Mouse (Mus musculus): ENCODE results near the gene Sav1. TPM values are rescaled to one million over a fixed set of nuclear protein-coding genes. Genes with fewer than 3 reads are reported as not detected.

Gene Sav1
- polyA plus RNA-seq, 1 experiment from 2014 or later, result 3.6 TPM

DNA sequence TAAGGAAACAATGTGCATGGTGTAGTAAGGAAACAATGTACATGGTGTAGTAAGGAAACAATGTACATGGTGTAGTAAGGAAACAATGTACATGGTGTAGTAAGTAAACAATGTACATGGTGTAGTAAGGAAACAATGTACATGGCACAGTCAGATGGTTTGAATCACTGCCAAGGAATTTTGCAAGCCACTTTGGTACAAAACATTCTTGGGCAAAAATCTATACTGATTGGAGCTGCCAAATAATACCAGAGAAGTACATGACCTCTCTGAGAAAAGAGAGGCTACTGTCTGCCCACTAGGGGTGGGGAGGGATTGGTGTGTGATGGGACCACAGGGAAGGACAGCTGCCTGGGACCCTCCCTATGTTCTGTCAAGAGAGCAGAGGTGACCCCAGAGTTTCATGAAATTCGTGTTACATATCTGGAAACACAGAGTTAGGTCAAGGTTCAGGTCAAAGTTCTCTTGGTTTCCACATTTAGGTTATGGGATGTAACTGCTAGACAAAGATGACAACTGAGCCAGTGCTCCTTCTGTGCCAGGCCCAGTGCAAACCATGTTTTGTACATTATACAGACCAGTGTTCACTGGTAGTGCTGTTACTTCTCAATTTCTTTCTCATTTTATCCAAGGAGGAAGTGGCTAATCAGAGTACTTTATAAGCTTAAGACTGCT is 45.0 kb downstream of the Sav1 start:
- Histone ChIP-seq H3K27ac (replicated peaks; ENCODE audit: low read depth, low read length) (no peak overlapping the region), H3K4me2 (ENCODE audit: low read length) (no peak overlapping the region), H3K9me3 (ENCODE audit: control insufficient read depth, low read length) (no peaks in the 10 kb centered on the region), H3K4me3 (replicated peaks; ENCODE audit: low read depth, low read length) (no peak overlapping the region), H3K9ac (replicated peaks; ENCODE audit: low read length) (no peak overlapping the region), H3K27me3 (ENCODE audit: control insufficient read depth, insufficient read depth, low read length) (no peaks in the 10 kb centered on the region), H3K36me3 (ENCODE audit: control insufficient read depth, insufficient read depth, low read length) (peaks cover 46% of the 10 kb centered on the region), H3K4me1 (ENCODE audit: control insufficient read depth, insufficient read depth, low read length) (no peaks in the 10 kb centered on the region)
- DNase-seq (no peak), ATAC-seq (ENCODE audit: low FRiP score, low TSS enrichment) (no peak)
- 66% methylated on average over 1 of the region's 1 CpGs for WGBS

- Histone ChIP-seq H3K27me3 (ENCODE audit: control insufficient read depth, insufficient read depth, low read length) (no peaks in the 10 kb centered on the region), H3K9ac (replicated peaks; ENCODE audit: low read length) (no peak overlapping the region), H3K36me3 (ENCODE audit: control insufficient read depth, insufficient read depth, low read length) (peaks cover 57% of the 10 kb centered on the region), H3K4me1 (ENCODE audit: control insufficient read depth, insufficient read depth, low read length) (no peaks in the 10 kb centered on the region), H3K9me3 (ENCODE audit: control insufficient read depth, low read length) (no peaks in the 10 kb centered on the region), H3K27ac (replicated peaks; ENCODE audit: low read depth, low read length) (no peak overlapping the region), H3K4me2 (ENCODE audit: low read length) (no peak overlapping the region), H3K4me3 (replicated peaks; ENCODE audit: low read depth, low read length) (no peak overlapping the region)
- no peak for DNase-seq
- WGBS, result 74% methylated on average over 2 of the region's 2 CpGs
- ATAC-seq (ENCODE audit: low FRiP score, low TSS enrichment), result no peak
Measured at GRCm38 (mm10) chr12:69939291-69939690, 47.5 kb downstream of the Sav1 start.

DNA sequence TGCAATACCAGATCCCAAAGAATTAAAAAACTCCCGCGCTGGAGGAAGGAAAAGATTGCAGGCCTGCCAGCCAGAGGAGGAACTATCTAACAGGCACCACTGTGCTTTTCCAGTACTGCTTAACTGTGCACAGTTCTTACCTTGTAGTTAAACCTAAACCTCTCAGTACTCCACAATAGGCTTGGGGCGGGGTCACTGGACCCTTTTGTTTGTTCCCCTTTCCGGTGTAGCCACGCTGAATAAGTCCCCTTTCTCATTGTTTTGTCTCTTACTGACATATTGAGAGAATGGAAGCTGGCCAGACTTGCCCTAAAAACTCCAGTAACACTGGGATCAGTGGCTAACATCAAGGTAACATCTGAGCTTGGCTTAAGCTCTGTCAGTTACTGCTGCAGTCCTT is 49.1 kb downstream of the Sav1 start:
- Histone ChIP-seq H3K9me3 (ENCODE audit: control insufficient read depth, low read length) (no peaks in the 10 kb centered on the region), H3K4me1 (ENCODE audit: control insufficient read depth, insufficient read depth, low read length) (no peaks in the 10 kb centered on the region), H3K9ac (replicated peaks; ENCODE audit: low read length) (no peak overlapping the region), H3K4me2 (ENCODE audit: low read length) (no peak overlapping the region), H3K27me3 (ENCODE audit: control insufficient read depth, insufficient read depth, low read length) (no peaks in the 10 kb centered on the region), H3K4me3 (replicated peaks; ENCODE audit: low read depth, low read length) (no peak overlapping the region), H3K36me3 (ENCODE audit: control insufficient read depth, insufficient read depth, low read length) (peaks cover 64% of the 10 kb centered on the region), H3K27ac (replicated peaks; ENCODE audit: low read depth, low read length) (no peak overlapping the region)
- WGBS, result 47% methylated on average over 5 of the region's 5 CpGs
- ATAC-seq (ENCODE audit: low FRiP score, low TSS enrichment) (no peak), DNase-seq (no peak)

- Histone ChIP-seq H3K9ac (replicated peaks; ENCODE audit: low read length) (no peak overlapping the region), H3K27ac (replicated peaks; ENCODE audit: low read depth, low read length) (no peak overlapping the region), H3K27me3 (ENCODE audit: control insufficient read depth, insufficient read depth, low read length) (no peaks in the 10 kb centered on the region), H3K4me3 (replicated peaks; ENCODE audit: low read depth, low read length) (no peak overlapping the region), H3K4me2 (ENCODE audit: low read length) (no peak overlapping the region), H3K9me3 (ENCODE audit: control insufficient read depth, low read length) (no peaks in the 10 kb centered on the region), H3K36me3 (ENCODE audit: control insufficient read depth, insufficient read depth, low read length) (peaks cover 26% of the 10 kb centered on the region), H3K4me1 (ENCODE audit: control insufficient read depth, insufficient read depth, low read length) (no peaks in the 10 kb centered on the region)
- WGBS, result 58% methylated on average over 7 of the region's 7 CpGs
- ATAC-seq (ENCODE audit: low FRiP score, low TSS enrichment), result no peak
- DNase-seq, result no peak
Measured at GRCm38 (mm10) chr12:69926716-69927115, 60.1 kb downstream of the Sav1 start.

- H3K27ac ChIP-seq (replicated peaks; ENCODE audit: low read depth, low read length), result no peak overlapping the region
- H3K4me3 ChIP-seq (replicated peaks; ENCODE audit: low read depth, low read length), result no peak overlapping the region
- ATAC-seq (ENCODE audit: low FRiP score, low TSS enrichment) (no peak), DNase-seq (peak; percentile 77)
- no peaks in the 10 kb centered on the region for H3K9me3 ChIP-seq (ENCODE audit: control insufficient read depth, low read length)
- no peak overlapping the region for H3K4me2 ChIP-seq (ENCODE audit: low read length)
- H3K9ac ChIP-seq (replicated peaks; ENCODE audit: low read length), result no peak overlapping the region
- H3K36me3 ChIP-seq (ENCODE audit: control insufficient read depth, insufficient read depth, low read length), result peaks cover 20% of the 10 kb centered on the region
- H3K27me3 ChIP-seq (ENCODE audit: control insufficient read depth, insufficient read depth, low read length), result no peaks in the 10 kb centered on the region
- H3K4me1 ChIP-seq (ENCODE audit: control insufficient read depth, insufficient read depth, low read length), result no peaks in the 10 kb centered on the region
- WGBS, result 18% methylated on average over 5 of the region's 5 CpGs
Measured at GRCm38 (mm10) chr12:69924012-69924411, 62.8 kb downstream of the Sav1 start.

GRCm38 (mm10) chr12:69923603-69924002 is 63.2 kb downstream of the Sav1 start:
- H3K4me2 ChIP-seq (ENCODE audit: low read length), result no peak overlapping the region
- 71% methylated on average over 3 of the region's 3 CpGs for WGBS
- no peak overlapping the region for H3K9ac ChIP-seq (replicated peaks; ENCODE audit: low read length)
- H3K9me3 ChIP-seq (ENCODE audit: control insufficient read depth, low read length), result no peaks in the 10 kb centered on the region
- peaks cover 18% of the 10 kb centered on the region for H3K36me3 ChIP-seq (ENCODE audit: control insufficient read depth, insufficient read depth, low read length)
- ATAC-seq (ENCODE audit: low FRiP score, low TSS enrichment) (no peak), DNase-seq (no peak)
- H3K27ac ChIP-seq (replicated peaks; ENCODE audit: low read depth, low read length), result no peak overlapping the region
- H3K27me3 ChIP-seq (ENCODE audit: control insufficient read depth, insufficient read depth, low read length), result no peaks in the 10 kb centered on the region
- H3K4me1 ChIP-seq (ENCODE audit: control insufficient read depth, insufficient read depth, low read length), result no peaks in the 10 kb centered on the region
- no peak overlapping the region for H3K4me3 ChIP-seq (replicated peaks; ENCODE audit: low read depth, low read length)

DNA sequence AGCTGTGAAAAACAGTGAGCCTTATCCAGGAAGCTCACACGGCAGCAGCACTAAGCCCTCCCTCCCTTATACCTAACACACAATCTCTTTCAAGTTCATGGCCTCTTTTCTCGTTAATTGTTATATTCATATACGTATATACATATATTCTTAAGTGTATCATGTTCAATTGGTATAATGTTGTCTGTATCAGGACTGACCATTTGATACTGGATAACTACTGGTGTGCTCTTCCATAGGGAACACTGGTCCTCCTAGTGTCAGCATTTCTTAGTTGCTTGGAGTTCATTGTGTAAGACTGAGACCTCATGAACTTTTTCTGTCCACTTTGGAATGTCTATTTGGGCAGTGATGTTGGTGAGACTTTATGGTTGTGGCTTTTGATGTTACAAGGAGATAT is 63.7 kb downstream of the Sav1 start:
- ATAC-seq (ENCODE audit: low FRiP score, low TSS enrichment) (no peak), DNase-seq (no peak)
- no peaks in the 10 kb centered on the region for H3K9me3 ChIP-seq (ENCODE audit: control insufficient read depth, low read length)
- no peak overlapping the region for H3K27ac ChIP-seq (replicated peaks; ENCODE audit: low read depth, low read length)
- no peaks in the 10 kb centered on the region for H3K4me1 ChIP-seq (ENCODE audit: control insufficient read depth, insufficient read depth, low read length)
- H3K36me3 ChIP-seq (ENCODE audit: control insufficient read depth, insufficient read depth, low read length), result peaks cover 18% of the 10 kb centered on the region
- 77% methylated on average over 3 of the region's 3 CpGs for WGBS
- no peak overlapping the region for H3K4me2 ChIP-seq (ENCODE audit: low read length)
- H3K9ac ChIP-seq (replicated peaks; ENCODE audit: low read length), result no peak overlapping the region
- H3K27me3 ChIP-seq (ENCODE audit: control insufficient read depth, insufficient read depth, low read length), result no peaks in the 10 kb centered on the region
- no peak overlapping the region for H3K4me3 ChIP-seq (replicated peaks; ENCODE audit: low read depth, low read length)

- no peak overlapping the region for H3K4me2 ChIP-seq (ENCODE audit: low read length)
- H3K9me3 ChIP-seq (ENCODE audit: control insufficient read depth, low read length), result no peaks in the 10 kb centered on the region
- DNase-seq, result no peak
- H3K4me3 ChIP-seq (replicated peaks; ENCODE audit: low read depth, low read length), result no peak overlapping the region
- ATAC-seq (ENCODE audit: low FRiP score, low TSS enrichment), result no peak
- no peak overlapping the region for H3K9ac ChIP-seq (replicated peaks; ENCODE audit: low read length)
- no peaks in the 10 kb centered on the region for H3K27me3 ChIP-seq (ENCODE audit: control insufficient read depth, insufficient read depth, low read length)
- no peak overlapping the region for H3K27ac ChIP-seq (replicated peaks; ENCODE audit: low read depth, low read length)
- 84% methylated on average over 1 of the region's 1 CpGs for WGBS
- peaks cover 11% of the 10 kb centered on the region for H3K36me3 ChIP-seq (ENCODE audit: control insufficient read depth, insufficient read depth, low read length)
- H3K4me1 ChIP-seq (ENCODE audit: control insufficient read depth, insufficient read depth, low read length), result no peaks in the 10 kb centered on the region
Measured at GRCm38 (mm10) chr12:69922099-69922498, 64.7 kb downstream of the Sav1 start.

DNA sequence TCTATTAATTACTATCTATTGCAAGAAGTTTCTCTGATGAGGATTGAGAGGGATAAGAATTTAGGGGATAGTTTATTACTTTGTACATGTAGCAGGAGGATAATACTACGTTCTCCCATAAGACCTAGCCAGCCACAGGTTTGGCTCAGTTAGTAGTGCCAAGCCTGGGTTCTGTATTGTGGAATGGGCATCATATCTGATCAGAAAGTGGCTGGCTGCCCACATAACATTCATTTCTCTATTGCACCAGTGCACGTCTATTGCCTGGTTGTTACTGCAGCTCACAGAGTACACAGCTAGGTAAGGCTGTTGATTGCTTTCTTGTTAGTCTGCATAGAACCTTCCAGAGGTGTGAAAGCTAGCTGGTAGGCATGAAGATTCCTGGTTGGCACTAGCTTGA is 68.9 kb downstream of the Sav1 start:
- 94% methylated on average over 2 of the region's 2 CpGs for WGBS
- DNase-seq, result no peak
- no peak for ATAC-seq (ENCODE audit: low FRiP score, low TSS enrichment)

More for the DNA sequence above, 68.9 kb downstream of the Sav1 start:
- Histone ChIP-seq H3K4me2 (ENCODE audit: low read length) (no peak overlapping the region), H3K4me3 (replicated peaks; ENCODE audit: low read depth, low read length) (no peak overlapping the region), H3K36me3 (ENCODE audit: control insufficient read depth, insufficient read depth, low read length) (no peaks in the 10 kb centered on the region), H3K4me1 (ENCODE audit: control insufficient read depth, insufficient read depth, low read length) (no peaks in the 10 kb centered on the region), H3K9ac (replicated peaks; ENCODE audit: low read length) (no peak overlapping the region), H3K27me3 (ENCODE audit: control insufficient read depth, insufficient read depth, low read length) (no peaks in the 10 kb centered on the region), H3K27ac (replicated peaks; ENCODE audit: low read depth, low read length) (no peak overlapping the region), H3K9me3 (ENCODE audit: control insufficient read depth, low read length) (no peaks in the 10 kb centered on the region)

All from midbrain, embryonic 14.5 days (tissue).